Mouse (Mus musculus) cerebellum, adult 9-11 months (tissue): ENCODE results near the gene Gm11627.
A peak's percentile ranks its signal among the peaks of the same experiment; 100 is the strongest.
"Not testable (repeated sequence)": the region's sequence is repeated elsewhere in the genome, so short reads cannot be mapped to it uniquely, and the experiment has no call there.

Experiments
- DNase-seq: peaks from one replicate; pipeline ENCODE4 v3.0.0; 2022

The Gm11627 gene

GRCm38 (mm10) chr11:102558704-102559103 is 20.6 kb downstream of the Gm11627 start:
- no peak for DNase-seq

- DNase-seq = no peak
These were observed 21.9 kb downstream of the Gm11627 start for GRCm38 (mm10) chr11:102557386-102557785.

GRCm38 (mm10) chr11:102556716-102557074 is 22.6 kb downstream of the Gm11627 start:
- no peak for DNase-seq

GRCm38 (mm10) chr11:102556031-102556715 is 23.1 kb downstream of the Gm11627 start, which contains the start of gene Gpatch8:
Gpatch8 (minus strand) TSS chr11:102556392.
- DNase-seq = peak; percentile 97

- DNase-seq = no peak
These were observed 23.7 kb downstream of the Gm11627 start for GRCm38 (mm10) chr11:102555400-102556030.

- DNase-seq = no peak
These were observed 27.2 kb downstream of the Gm11627 start for GRCm38 (mm10) chr11:102552051-102552450.

GRCm38 (mm10) chr11:102551176-102551575 is 28.1 kb downstream of the Gm11627 start:
- DNase-seq = no peak

- DNase-seq = no peak
These were observed 37.8 kb downstream of the Gm11627 start for GRCm38 (mm10) chr11:102541471-102541870.

GRCm38 (mm10) chr11:102540286-102540685 is 39.0 kb downstream of the Gm11627 start:
- DNase-seq = not testable (repeated sequence)

- no peak for DNase-seq
These were observed 39.6 kb downstream of the Gm11627 start for GRCm38 (mm10) chr11:102539690-102540089.

- no peak for DNase-seq
These were observed 43.1 kb downstream of the Gm11627 start for GRCm38 (mm10) chr11:102536210-102536609.

- DNase-seq = no peak
These were observed 45.2 kb downstream of the Gm11627 start for GRCm38 (mm10) chr11:102534078-102534477.

- no peak for DNase-seq
These were observed 47.8 kb downstream of the Gm11627 start for GRCm38 (mm10) chr11:102531425-102531824.
